10 mouse cellular contexts compared by ENCODE assay signal in the genomic region with DNA sequence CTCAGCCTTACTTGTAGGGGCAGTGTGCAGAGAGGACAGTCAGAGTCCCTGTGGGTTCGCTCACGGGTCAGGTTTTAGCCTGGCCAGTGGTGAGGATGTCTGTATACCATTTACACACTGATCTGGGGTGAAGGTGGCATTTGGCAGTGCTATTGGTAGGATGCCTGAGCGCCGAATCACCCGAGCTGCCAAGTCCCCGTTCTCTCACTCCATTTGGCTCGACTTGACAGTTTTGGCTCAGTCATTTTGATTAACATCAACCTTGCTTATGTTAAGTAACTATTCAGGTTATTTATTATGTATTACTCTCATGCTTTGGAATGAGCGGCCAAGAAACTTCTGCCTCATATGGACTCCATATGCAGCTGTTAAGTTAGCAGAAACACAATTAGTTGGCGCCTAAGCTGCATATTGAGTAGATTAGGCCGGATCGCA. TPM values are rescaled to one million over a fixed set of nuclear protein-coding genes. Genes with fewer than 3 reads are reported as not detected.
DNase-seq lines count a peak whose midpoint lies in the region; ATAC-seq and TF ChIP-seq lines count a peak whose summit lies in the region.
"Had no signal": no experiment of that assay in that cellular context is flagged by ENCODE, and none has a peak within 500 bp of the region (broad histone marks: within the 10 kb centered on the region; RNA-seq: fewer than 3 reads in every experiment).

No protein-coding gene starts in this region.

- no peak overlapping the region for H3K4me2 ChIP-seq in midbrain, embryonic 13.5 days (replicated peaks)
- H3K4me2 ChIP-seq: heart, embryonic 12.5 days had no signal

- no peaks in the 10 kb centered on the region for H3K27me3 ChIP-seq in kidney, adult 2 months (replicated peaks; ENCODE audit: control insufficient read depth, insufficient read depth, low read length)
- no peaks in the 10 kb centered on the region for H3K27me3 ChIP-seq in midbrain, embryonic 13.5 days
- H3K27me3 ChIP-seq: heart, embryonic 12.5 days had no signal

- TF ChIP-seq CTCF in kidney, adult 2 months (conservative IDR thresholded peaks at IDR 0.05; ENCODE audit: insufficient read depth, insufficient read length, low read depth, low read length), result no peak

- H3K9ac ChIP-seq in midbrain, embryonic 13.5 days (replicated peaks), result peak overlapping the region; percentile 40; the same call in 1 of the 2 replicates
- H3K9ac ChIP-seq: heart, embryonic 12.5 days had no signal

- intact Hi-C loops in heart, postnatal 36 days (cut with DNase I), result no loop called here

- H3K36me3 ChIP-seq in kidney, adult 2 months (ENCODE audit: control insufficient read depth, insufficient read depth, low read length), result no peaks in the 10 kb centered on the region
- H3K36me3 ChIP-seq in midbrain, embryonic 13.5 days, result no peaks in the 10 kb centered on the region
- H3K36me3 ChIP-seq: G1E; heart, embryonic 12.5 days had no signal

- DNase-seq in kidney, adult 2 months, result peak; percentile 36
- no peak for DNase-seq in kidney, postnatal 10 days
- peak; percentile 61 for DNase-seq in cerebellum, adult 11 months
- no peak for DNase-seq in left cerebral cortex, adult 9 months (ENCODE audit: low spot score in 2 of 2)
- no peak for DNase-seq in spleen, postnatal 4 days (ENCODE audit: low spot score in 2 of 2)
- DNase-seq in heart, postnatal 36 days, result no peak

- WGBS in kidney, adult 2 months, result 52% methylated on average over 11 of the region's 11 CpGs
- 46% methylated on average over 11 of the region's 11 CpGs for WGBS in midbrain, embryonic 13.5 days

- ATAC-seq in erythroid progenitor cell, adult 5-6 weeks (replicated peaks; ENCODE audit: low FRiP score, poor library complexity, severe bottlenecking), result 0 out of 2 replicates have a peak, but pooled peaks have one; percentile 25
- ATAC-seq in midbrain, embryonic 13.5 days, result no peak

- H3K27ac ChIP-seq in kidney, adult 2 months (ENCODE audit: insufficient read depth, low read depth, low read length), result peak overlapping the region; percentile 57; the same call in 1 of the 2 replicates
- H3K27ac ChIP-seq in midbrain, embryonic 13.5 days, result 0 out of 2 replicates have a peak overlapping the region, but pooled peaks have one; percentile 53

- H3K9me3 ChIP-seq in midbrain, embryonic 13.5 days, result no peaks in the 10 kb centered on the region
- H3K9me3 ChIP-seq: G1E; heart, embryonic 12.5 days had no signal

- no peak overlapping the region for H3K4me3 ChIP-seq in kidney, adult 2 months (ENCODE audit: insufficient read depth, low read depth, low read length)
- no peak overlapping the region for H3K4me3 ChIP-seq in midbrain, embryonic 13.5 days (replicated peaks)
- H3K4me3 ChIP-seq: heart, embryonic 12.5 days had no signal

- peaks cover 15% of the 10 kb centered on the region for H3K4me1 ChIP-seq in kidney, adult 2 months (ENCODE audit: control insufficient read depth, insufficient read depth, low read length)
- peaks cover 30% of the 10 kb centered on the region for H3K4me1 ChIP-seq in midbrain, embryonic 13.5 days (replicated peaks)

- no peak for TF ChIP-seq POLR2A in kidney, adult 2 months (IDR thresholded peaks at IDR 0.05; ENCODE audit: low read depth, low read length)

RNA-seq across cellular contexts. Expression of a gene that starts 18.7 kb away (rescaled TPM):
- polyA plus RNA-seq in kidney, adult 2 months (2012; rRNA removed), result 19.8 and 23.8 TPM in 2 replicates
- total RNA-seq in erythroid progenitor cell, adult 5-6 weeks (2015; ENCODE audit: low replicate concordance), result 0.84 and 2.9 TPM in 2 replicates
- 0.61 and 2.6 TPM in 2 replicates for total RNA-seq in erythroid progenitor cell, adult 5-6 weeks (2017; ENCODE audit: low replicate concordance)
- 75.5 and 79.1 TPM in 2 replicates for polyA plus RNA-seq in midbrain, embryonic 13.5 days (2015; fragmentation: Nextera tagmentation; extraction: Ambion mirVana)
- 1 to 10 TPM; 7.3 to 8.6 TPM for total RNA-seq in heart, postnatal 36 days (2021)
- polyA plus RNA-seq: G1E had no signal

Comparison
In these comparisons a context has a peak if more than half of its experiments do, and no peak if none do; other contexts are left out.
1. DNase-seq: peak in kidney, adult 2 months (single experiment) and cerebellum, adult 11 months (single experiment); none in kidney, postnatal 10 days (single experiment), left cerebral cortex, adult 9 months (0 of 2), spleen, postnatal 4 days (0 of 2) and heart, postnatal 36 days (0 of 2).